Mouse (Mus musculus): ENCODE measurements at regions not wholly inside any gene's neighbourhood (a gene's known extent, or its start where the extent isn't known, plus 50 kb on each side); places are given as distances from the start of the nearest gene placed in this dataset.
"Not testable (repeated sequence)": the region's sequence is repeated elsewhere in the genome, so short reads cannot be mapped to it uniquely, and the experiment has no call there.

GRCm38 (mm10) chr10:11801372-11802230 is 458.4 kb downstream of the Epm2a start:
- DNase-seq (ENCODE audit: extremely low spot score) = not testable (repeated sequence)

- DNase-seq (ENCODE audit: extremely low spot score) = no peak
Measured at GRCm38 (mm10) chr10:11809255-11809654, 466.1 kb downstream of the Epm2a start.

GRCm38 (mm10) chr10:11822418-11822959 is 479.3 kb downstream of the Epm2a start:
- DNase-seq (ENCODE audit: extremely low spot score) = no peak

GRCm38 (mm10) chr10:11841094-11841493 is 497.9 kb downstream of the Epm2a start:
- no peak for DNase-seq (ENCODE audit: extremely low spot score)

GRCm38 (mm10) chr10:11841494-11841893 is 498.3 kb downstream of the Epm2a start:
- DNase-seq (ENCODE audit: extremely low spot score) = no peak

GRCm38 (mm10) chr10:11846141-11846540 is 502.9 kb downstream of the Epm2a start:
- no peak for DNase-seq (ENCODE audit: extremely low spot score)

GRCm38 (mm10) chr10:11875145-11876131 is 532.2 kb downstream of the Epm2a start:
- DNase-seq (ENCODE audit: extremely low spot score) = no peak

- DNase-seq (ENCODE audit: extremely low spot score) = no peak
Measured at GRCm38 (mm10) chr10:11886237-11886636, 543.0 kb downstream of the Epm2a start.

GRCm38 (mm10) chr10:11888953-11889352 is 545.7 kb downstream of the Epm2a start:
- no peak for DNase-seq (ENCODE audit: extremely low spot score)

GRCm38 (mm10) chr10:11922132-11922531 is 578.9 kb downstream of the Epm2a start:
- no peak for DNase-seq (ENCODE audit: extremely low spot score)

GRCm38 (mm10) chr10:11938164-11938563 is 595.0 kb downstream of the Epm2a start:
- DNase-seq (ENCODE audit: extremely low spot score) = no peak

- no peak for DNase-seq (ENCODE audit: extremely low spot score)
Measured at GRCm38 (mm10) chr10:11942772-11943171, 599.6 kb downstream of the Epm2a start.

GRCm38 (mm10) chr10:11960327-11960922 is 617.2 kb downstream of the Epm2a start:
- DNase-seq (ENCODE audit: extremely low spot score) = no peak

GRCm38 (mm10) chr10:12004966-12005365 is 661.8 kb downstream of the Epm2a start:
- DNase-seq (ENCODE audit: extremely low spot score) = no peak

GRCm38 (mm10) chr10:12005889-12006288 is 662.7 kb downstream of the Epm2a start:
- DNase-seq (ENCODE audit: extremely low spot score) = no peak

GRCm38 (mm10) chr10:12017286-12017685 is 674.1 kb downstream of the Epm2a start:
- DNase-seq (ENCODE audit: extremely low spot score) = no peak

- DNase-seq (ENCODE audit: extremely low spot score) = no peak
Measured at GRCm38 (mm10) chr10:12018281-12018680, 675.1 kb downstream of the Epm2a start.

GRCm38 (mm10) chr10:12019159-12019779 is 676.1 kb downstream of the Epm2a start:
- no peak for DNase-seq (ENCODE audit: extremely low spot score)

GRCm38 (mm10) chr10:12020576-12020975 is 677.4 kb downstream of the Epm2a start:
- no peak for DNase-seq (ENCODE audit: extremely low spot score)

- DNase-seq (ENCODE audit: extremely low spot score) = no peak
Measured at GRCm38 (mm10) chr10:12035159-12035558, 692.0 kb downstream of the Epm2a start.

- DNase-seq (ENCODE audit: extremely low spot score) = no peak
Measured at GRCm38 (mm10) chr10:12045937-12046336, 702.7 kb downstream of the Epm2a start.

Data from embryo, embryonic 9.5 days (tissue).